Mouse (Mus musculus): ENCODE measurements around the gene Lhx3. TPM values are rescaled to one million over a fixed set of nuclear protein-coding genes. Genes with fewer than 3 reads are reported as not detected.

Lhx3 gene
- polyA plus RNA-seq, 1 experiment from 2014 or later: not detected

- Histone ChIP-seq H3K4me2 (ENCODE audit: low read depth, low read length) (no peak overlapping the region), H3K9ac (ENCODE audit: low read length) (no peak overlapping the region), H3K27ac (ENCODE audit: low read length) (no peak overlapping the region), H3K4me3 (replicated peaks; ENCODE audit: low read length) (no peak overlapping the region), H3K27me3 (ENCODE audit: control insufficient read depth, insufficient read depth, low read length) (no peaks in the 10 kb centered on the region), H3K9me3 (replicated peaks; ENCODE audit: control insufficient read depth, low read length) (no peaks in the 10 kb centered on the region), H3K36me3 (ENCODE audit: control insufficient read depth, insufficient read depth, low read length) (no peaks in the 10 kb centered on the region), H3K4me1 (ENCODE audit: control insufficient read depth, insufficient read depth, low read length) (no peaks in the 10 kb centered on the region)
- 73% methylated on average over 3 of the region's 3 CpGs for WGBS
- ATAC-seq (ENCODE audit: insufficient read depth, low FRiP score): no peak
Observed at GRCm38 (mm10) chr2:26166890-26167289, 41.2 kb downstream of the Lhx3 start.

- H3K9ac ChIP-seq (ENCODE audit: low read length): no peak overlapping the region
- no peaks in the 10 kb centered on the region for H3K36me3 ChIP-seq (ENCODE audit: control insufficient read depth, insufficient read depth, low read length)
- H3K27ac ChIP-seq (ENCODE audit: low read length): no peak overlapping the region
- H3K4me3 ChIP-seq (replicated peaks; ENCODE audit: low read length): no peak overlapping the region
- no peak for ATAC-seq (ENCODE audit: insufficient read depth, low FRiP score)
- no peaks in the 10 kb centered on the region for H3K9me3 ChIP-seq (replicated peaks; ENCODE audit: control insufficient read depth, low read length)
- H3K27me3 ChIP-seq (ENCODE audit: control insufficient read depth, insufficient read depth, low read length): no peaks in the 10 kb centered on the region
- WGBS: 86% methylated on average over 9 of the region's 9 CpGs
- H3K4me1 ChIP-seq (ENCODE audit: control insufficient read depth, insufficient read depth, low read length): no peaks in the 10 kb centered on the region
- H3K4me2 ChIP-seq (ENCODE audit: low read depth, low read length): no peak overlapping the region
Observed at GRCm38 (mm10) chr2:26158064-26158463, 50.0 kb downstream of the Lhx3 start.

DNA sequence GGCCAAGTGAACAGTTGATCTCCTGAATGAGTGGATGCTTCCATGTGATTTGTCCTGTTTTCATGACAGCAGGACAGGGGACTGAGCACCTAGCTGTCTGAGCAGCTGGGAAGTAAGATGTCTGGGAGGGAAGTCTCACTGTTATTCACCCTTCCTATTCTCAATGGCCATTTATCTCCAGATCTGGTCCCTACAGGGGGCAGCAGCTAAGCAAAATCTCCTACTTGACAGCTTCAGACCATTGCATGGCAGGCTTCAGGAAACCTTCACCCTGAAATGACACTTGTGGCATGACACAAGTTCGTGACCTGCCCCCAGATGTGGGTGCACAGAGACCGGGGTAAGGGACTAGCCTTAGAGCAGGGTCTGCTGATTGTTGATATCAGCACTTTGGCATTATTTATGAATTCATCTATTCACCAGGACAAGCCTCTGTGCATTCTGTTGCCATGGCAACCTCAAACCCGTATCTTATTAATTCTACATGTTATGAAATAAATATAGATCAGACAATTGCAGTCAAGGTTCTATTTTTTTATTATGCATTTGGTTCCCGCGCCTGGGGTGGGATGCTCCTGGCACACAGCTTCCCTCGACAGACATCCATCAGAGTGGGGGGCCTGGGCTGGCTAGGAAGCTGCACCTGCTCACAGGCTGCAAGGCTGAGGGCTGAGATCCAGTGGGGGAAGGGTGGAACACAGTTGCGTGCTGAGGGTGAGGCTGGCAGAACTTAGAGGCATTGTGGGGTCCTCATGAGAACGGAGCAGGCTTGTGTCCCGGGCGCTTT is 51.7 kb downstream of the Lhx3 start:
- Histone ChIP-seq H3K4me3 (replicated peaks; ENCODE audit: low read length) (no peak overlapping the region), H3K9me3 (replicated peaks; ENCODE audit: control insufficient read depth, low read length) (no peaks in the 10 kb centered on the region), H3K9ac (ENCODE audit: low read length) (no peak overlapping the region), H3K27ac (ENCODE audit: low read length) (no peak overlapping the region), H3K4me2 (ENCODE audit: low read depth, low read length) (no peak overlapping the region), H3K36me3 (ENCODE audit: control insufficient read depth, insufficient read depth, low read length) (no peaks in the 10 kb centered on the region), H3K27me3 (ENCODE audit: control insufficient read depth, insufficient read depth, low read length) (no peaks in the 10 kb centered on the region), H3K4me1 (ENCODE audit: control insufficient read depth, insufficient read depth, low read length) (no peaks in the 10 kb centered on the region)
- ATAC-seq (ENCODE audit: insufficient read depth, low FRiP score): no peak
- WGBS: 58% methylated on average over 10 of the region's 10 CpGs

GRCm38 (mm10) chr2:26155737-26156136 is 52.4 kb downstream of the Lhx3 start:
- 48% methylated on average over 3 of the region's 3 CpGs for WGBS
- Histone ChIP-seq H3K9ac (ENCODE audit: low read length) (no peak overlapping the region), H3K27ac (ENCODE audit: low read length) (no peak overlapping the region), H3K9me3 (replicated peaks; ENCODE audit: control insufficient read depth, low read length) (no peaks in the 10 kb centered on the region), H3K4me3 (replicated peaks; ENCODE audit: low read length) (no peak overlapping the region), H3K4me1 (ENCODE audit: control insufficient read depth, insufficient read depth, low read length) (no peaks in the 10 kb centered on the region), H3K27me3 (ENCODE audit: control insufficient read depth, insufficient read depth, low read length) (no peaks in the 10 kb centered on the region), H3K4me2 (ENCODE audit: low read depth, low read length) (no peak overlapping the region), H3K36me3 (ENCODE audit: control insufficient read depth, insufficient read depth, low read length) (no peaks in the 10 kb centered on the region)
- ATAC-seq (ENCODE audit: insufficient read depth, low FRiP score): no peak

DNA sequence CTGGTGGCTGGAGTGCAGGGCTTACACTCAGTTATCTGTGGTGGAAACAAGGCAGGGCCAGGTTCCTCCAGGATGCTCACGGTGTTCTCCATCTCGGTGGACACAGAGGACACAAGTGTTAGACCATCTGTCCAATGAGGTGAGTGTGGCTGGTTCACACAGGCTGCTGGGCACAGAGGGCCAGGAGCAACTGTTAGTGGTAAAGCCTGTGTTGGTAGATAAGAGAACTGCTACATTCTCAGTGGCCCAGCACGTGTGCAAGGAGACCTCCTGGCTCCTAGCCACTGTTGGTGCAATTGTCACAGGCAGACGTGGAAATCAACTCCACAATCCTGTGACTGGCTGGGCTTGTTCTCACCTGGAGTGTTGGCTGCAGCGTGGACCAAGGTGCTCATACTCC is 53.5 kb downstream of the Lhx3 start:
- Histone ChIP-seq H3K9me3 (replicated peaks; ENCODE audit: control insufficient read depth, low read length) (no peaks in the 10 kb centered on the region), H3K4me2 (ENCODE audit: low read depth, low read length) (no peak overlapping the region), H3K4me3 (replicated peaks; ENCODE audit: low read length) (no peak overlapping the region), H3K9ac (ENCODE audit: low read length) (no peak overlapping the region), H3K27ac (ENCODE audit: low read length) (no peak overlapping the region), H3K4me1 (ENCODE audit: control insufficient read depth, insufficient read depth, low read length) (no peaks in the 10 kb centered on the region), H3K36me3 (ENCODE audit: control insufficient read depth, insufficient read depth, low read length) (no peaks in the 10 kb centered on the region), H3K27me3 (ENCODE audit: control insufficient read depth, insufficient read depth, low read length) (no peaks in the 10 kb centered on the region)
- no peak for ATAC-seq (ENCODE audit: insufficient read depth, low FRiP score)
- WGBS: 64% methylated on average over 5 of the region's 5 CpGs

DNA sequence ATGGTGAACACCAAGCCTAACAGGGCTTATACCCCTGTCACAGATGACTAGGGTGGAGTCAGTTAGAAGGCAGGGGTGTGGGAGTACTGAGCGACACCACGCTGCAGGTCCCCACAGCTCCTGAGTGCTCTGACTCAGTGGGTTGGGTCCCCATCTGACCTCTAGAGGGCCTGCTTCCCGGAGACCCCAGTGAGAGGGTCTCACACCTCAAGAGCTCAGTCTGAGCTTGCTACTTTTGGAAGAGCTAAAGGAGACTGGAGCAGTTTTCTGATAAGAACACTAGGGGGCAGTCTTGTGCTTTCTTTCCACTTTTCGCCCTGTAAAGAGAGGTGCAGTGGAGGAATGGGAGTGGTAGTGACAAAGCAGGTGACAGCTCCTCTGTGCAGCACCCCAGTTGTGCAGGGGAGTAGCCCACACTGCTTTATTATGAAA is 54.2 kb downstream of the Lhx3 start:
- WGBS: 11% methylated on average over 4 of the region's 4 CpGs
- Histone ChIP-seq H3K4me2 (ENCODE audit: low read depth, low read length) (no peak overlapping the region), H3K27me3 (ENCODE audit: control insufficient read depth, insufficient read depth, low read length) (no peaks in the 10 kb centered on the region), H3K4me3 (replicated peaks; ENCODE audit: low read length) (no peak overlapping the region), H3K9ac (ENCODE audit: low read length) (no peak overlapping the region), H3K27ac (ENCODE audit: low read length) (no peak overlapping the region), H3K9me3 (replicated peaks; ENCODE audit: control insufficient read depth, low read length) (no peaks in the 10 kb centered on the region), H3K4me1 (ENCODE audit: control insufficient read depth, insufficient read depth, low read length) (no peaks in the 10 kb centered on the region), H3K36me3 (ENCODE audit: control insufficient read depth, insufficient read depth, low read length) (no peaks in the 10 kb centered on the region)
- ATAC-seq (ENCODE audit: insufficient read depth, low FRiP score): peak; percentile 44; the same call in 1 of the 2 replicates

DNA sequence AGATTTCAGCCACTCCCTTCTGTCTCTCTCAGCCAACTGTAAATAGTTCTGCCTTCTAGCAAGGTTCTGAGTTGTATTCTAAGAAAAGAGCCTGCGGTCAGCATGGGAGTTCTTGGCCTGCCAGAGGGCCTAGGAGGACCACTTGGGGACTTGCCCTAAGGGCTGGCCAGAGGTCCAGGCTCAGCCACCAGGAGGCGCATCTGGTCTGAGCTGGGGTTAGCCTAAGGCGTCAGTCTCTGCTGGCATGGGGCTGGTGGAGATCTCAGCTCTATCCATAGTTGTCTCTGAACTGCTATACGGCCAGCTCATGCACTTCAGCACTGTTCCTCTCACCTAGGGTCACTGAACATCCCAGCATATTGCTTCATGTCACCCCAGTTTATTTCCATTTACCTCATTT is 54.8 kb downstream of the Lhx3 start:
- H3K27me3 ChIP-seq (ENCODE audit: control insufficient read depth, insufficient read depth, low read length): no peaks in the 10 kb centered on the region
- H3K36me3 ChIP-seq (ENCODE audit: control insufficient read depth, insufficient read depth, low read length): no peaks in the 10 kb centered on the region
- H3K4me3 ChIP-seq (replicated peaks; ENCODE audit: low read length): no peak overlapping the region
- H3K9ac ChIP-seq (ENCODE audit: low read length): no peak overlapping the region
- 33% methylated on average over 4 of the region's 4 CpGs for WGBS
- ATAC-seq (ENCODE audit: insufficient read depth, low FRiP score): no peak
- no peaks in the 10 kb centered on the region for H3K4me1 ChIP-seq (ENCODE audit: control insufficient read depth, insufficient read depth, low read length)
- H3K4me2 ChIP-seq (ENCODE audit: low read depth, low read length): no peak overlapping the region
- no peaks in the 10 kb centered on the region for H3K9me3 ChIP-seq (replicated peaks; ENCODE audit: control insufficient read depth, low read length)
- H3K27ac ChIP-seq (ENCODE audit: low read length): no peak overlapping the region

Other genes starting within 250 kb of the Lhx3 start
- gene Camsap1, start 225.0 kb downstream of the Lhx3 start, polyA plus RNA-seq (2015; fragmentation: Nextera tagmentation; extraction: Ambion mirVana): 7.3 and 7.6 TPM in 2 replicates
- 72.6 and 81.4 TPM in 2 replicates for gene Ubac1, start 186.5 kb downstream of the Lhx3 start, polyA plus RNA-seq (2015; fragmentation: Nextera tagmentation; extraction: Ambion mirVana)
- gene Nacc2, start 85.1 kb downstream of the Lhx3 start, polyA plus RNA-seq (2015; fragmentation: Nextera tagmentation; extraction: Ambion mirVana): 16.8 and 18.8 TPM in 2 replicates
- gene Qsox2, start 29.2 kb upstream of the Lhx3 start, polyA plus RNA-seq (2015; fragmentation: Nextera tagmentation; extraction: Ambion mirVana): 23.2 and 24.1 TPM in 2 replicates
- 0.58 and 0.82 TPM in 2 replicates for gene Ccdc187, start 86.3 kb upstream of the Lhx3 start, polyA plus RNA-seq (2015; fragmentation: Nextera tagmentation; extraction: Ambion mirVana)
- gene Gpsm1, start 107.2 kb upstream of the Lhx3 start, polyA plus RNA-seq (2015; fragmentation: Nextera tagmentation; extraction: Ambion mirVana): 28.8 and 33.0 TPM in 2 replicates
- gene Dnlz, start 143.8 kb upstream of the Lhx3 start, polyA plus RNA-seq (2015; fragmentation: Nextera tagmentation; extraction: Ambion mirVana): 20.5 and 23.8 TPM in 2 replicates
- 1.1 and 1.5 TPM in 2 replicates for gene Card9, start 152.6 kb upstream of the Lhx3 start, polyA plus RNA-seq (2015; fragmentation: Nextera tagmentation; extraction: Ambion mirVana)
- 25.8 and 26.1 TPM in 2 replicates for gene Snapc4, start 172.4 kb upstream of the Lhx3 start, polyA plus RNA-seq (2015; fragmentation: Nextera tagmentation; extraction: Ambion mirVana)
- gene Entr1, start 181.0 kb upstream of the Lhx3 start, polyA plus RNA-seq (2015; fragmentation: Nextera tagmentation; extraction: Ambion mirVana): 98.7 and 105 TPM in 2 replicates
- 97.0 and 104 TPM in 2 replicates for gene Pmpca, start 181.1 kb upstream of the Lhx3 start, polyA plus RNA-seq (2015; fragmentation: Nextera tagmentation; extraction: Ambion mirVana)
- gene Inpp5e, start 200.9 kb upstream of the Lhx3 start, polyA plus RNA-seq (2015; fragmentation: Nextera tagmentation; extraction: Ambion mirVana): 15.2 and 15.9 TPM in 2 replicates
- gene Sec16a, start 236.9 kb upstream of the Lhx3 start, polyA plus RNA-seq (2015; fragmentation: Nextera tagmentation; extraction: Ambion mirVana): 28.2 and 31.5 TPM in 2 replicates